Mouse (Mus musculus) intestine, embryonic 14.5 days (tissue): Measurements from ENCODE around the gene Gm11032. TPM values are rescaled to one million over a fixed set of nuclear protein-coding genes. Genes with fewer than 3 reads are reported as not detected.

Experiments used
- ATAC-seq: fragments of 200-750 bp; cut with Nextera tagmentation; replicated peaks from 2 replicates; pipeline ENCODE4 v1.8.0; 2017; ENCODE audit warnings: low read depth, moderate number of reproducible peaks, moderate TSS enrichment, moderate library complexity; ENCODE audit not compliant: low FRiP score, low TSS enrichment
- DNase-seq: peaks from one replicate; pipeline ENCODE4 v3.0.0-alpha.2; 2018; ENCODE audit warnings: low spot score
- H3K27ac ChIP-seq: fragments of 300-500 bp; sonication (generic); 2 replicates; pipeline ENCODE4 v1.5.1; 2014; ENCODE audit warnings: low read depth, mild to moderate bottlenecking, control low read depth
- H3K27me3 ChIP-seq: fragments of 300-500 bp; sonication (generic); replicated peaks from 2 replicates; pipeline ENCODE4 v1.6.1; 2014; ENCODE audit warnings: low read length, control low read depth; ENCODE audit not compliant: control insufficient read depth, insufficient read depth
- H3K36me3 ChIP-seq: fragments of 300-500 bp; sonication (generic); 2 replicates; pipeline ENCODE4 v1.6.1; 2014; ENCODE audit warnings: low read length, control low read depth; ENCODE audit not compliant: control insufficient read depth, insufficient read depth
- H3K4me1 ChIP-seq: fragments of 300-500 bp; sonication (generic); replicated peaks from 2 replicates; pipeline ENCODE4 v1.6.1; 2014; ENCODE audit warnings: low read length, control low read depth, mixed read lengths; ENCODE audit not compliant: control insufficient read depth, insufficient read depth
- H3K4me2 ChIP-seq: fragments of 300-500 bp; sonication (generic); 2 replicates; pipeline ENCODE4 v1.6.1; 2014; ENCODE audit warnings: low read length
- H3K4me3 ChIP-seq: fragments of 300-500 bp; sonication (generic); 2 replicates; pipeline ENCODE4 v1.5.1; 2014; ENCODE audit warnings: low read depth, low read length, control low read depth, mixed read lengths
- H3K9ac ChIP-seq: fragments of 300-500 bp; sonication (generic); 2 replicates; pipeline ENCODE4 v1.6.1; 2014; ENCODE audit warnings: mild to moderate bottlenecking, low read length
- H3K9me3 ChIP-seq: fragments of 300-500 bp; sonication (generic); 2 replicates; pipeline ENCODE4 v1.6.1; 2016; ENCODE audit warnings: low read length, control low read depth; ENCODE audit not compliant: control insufficient read depth
- WGBS: fragments of 180-500 bp; shearing (Covaris S2); extraction: QIAGEN DNeasy Blood & Tissue Kit; methylation state at CpG from one replicate; pipeline ENCODE4 v1.1.7; 2014; 5-methylcytosine and 5-hydroxymethylcytosine counted together
- polyA plus RNA-seq: library from polyadenylated mRNA; unstranded; fragments of >200 nt; fragmentation: Nextera tagmentation; extraction: Ambion mirVana; gene quantifications from 2 replicates; pipeline ENCODE4 v1.2.1, GENCODE M21; 2014

Gm11032 gene
- polyA plus RNA-seq, 1 experiment from 2014 or later: not detected

- no peaks in the 10 kb centered on the region for H3K4me1 ChIP-seq
These were observed 8.0 kb upstream of the Gm11032 start for GRCm38 (mm10) chr11:4611904-4612303.

GRCm38 (mm10) chr11:4620501-4621108 is 738 bp downstream of the Gm11032 start:
- WGBS: 50% methylated on average over 13 of the region's 13 CpGs
- no peaks in the 10 kb centered on the region for H3K4me1 ChIP-seq

More at GRCm38 (mm10) chr11:4611904-4612303, 8.0 kb upstream of the Gm11032 start:
- H3K27ac ChIP-seq: no peak overlapping the region
- ATAC-seq: no peak
- no peaks in the 10 kb centered on the region for H3K9me3 ChIP-seq
- WGBS: 62% methylated on average over 2 of the region's 2 CpGs
- H3K4me2 ChIP-seq: no peak overlapping the region
- H3K27me3 ChIP-seq: no peaks in the 10 kb centered on the region
- H3K9ac ChIP-seq: no peak overlapping the region
- H3K4me3 ChIP-seq: no peak overlapping the region
- H3K36me3 ChIP-seq: no peaks in the 10 kb centered on the region
- no peak for DNase-seq

GRCm38 (mm10) chr11:4621866-4622265 is 2.0 kb downstream of the Gm11032 start:
- H3K9me3 ChIP-seq: no peaks in the 10 kb centered on the region
- H3K36me3 ChIP-seq: no peaks in the 10 kb centered on the region
- no peak overlapping the region for H3K4me3 ChIP-seq
- 64% methylated on average over 4 of the region's 4 CpGs for WGBS
- DNase-seq: no peak
- ATAC-seq: no peak
- no peak overlapping the region for H3K9ac ChIP-seq
- H3K27ac ChIP-seq: no peak overlapping the region
- H3K27me3 ChIP-seq: no peaks in the 10 kb centered on the region
- H3K4me2 ChIP-seq: no peak overlapping the region
- no peaks in the 10 kb centered on the region for H3K4me1 ChIP-seq

More at GRCm38 (mm10) chr11:4620501-4621108, 738 bp downstream of the Gm11032 start:
- ATAC-seq: no peak
- Histone ChIP-seq H3K36me3 (no peaks in the 10 kb centered on the region), H3K27me3 (no peaks in the 10 kb centered on the region), H3K4me3 (no peak overlapping the region), H3K27ac (no peak overlapping the region), H3K4me2 (no peak overlapping the region), H3K9ac (no peak overlapping the region), H3K9me3 (no peaks in the 10 kb centered on the region)
- no peak for DNase-seq

- H3K9ac ChIP-seq: no peak overlapping the region
- H3K27me3 ChIP-seq: no peaks in the 10 kb centered on the region
- H3K9me3 ChIP-seq: no peaks in the 10 kb centered on the region
- DNase-seq (no peak), ATAC-seq (no peak)
- H3K4me2 ChIP-seq: no peak overlapping the region
- 72% methylated on average over 7 of the region's 7 CpGs for WGBS
- H3K4me1 ChIP-seq: no peaks in the 10 kb centered on the region
- no peak overlapping the region for H3K27ac ChIP-seq
- no peak overlapping the region for H3K4me3 ChIP-seq
- no peaks in the 10 kb centered on the region for H3K36me3 ChIP-seq
These were observed 2.6 kb downstream of the Gm11032 start for GRCm38 (mm10) chr11:4622442-4622986.

- Histone ChIP-seq H3K9me3 (no peaks in the 10 kb centered on the region), H3K36me3 (no peaks in the 10 kb centered on the region), H3K4me3 (no peak overlapping the region), H3K4me1 (no peaks in the 10 kb centered on the region), H3K27ac (no peak overlapping the region), H3K27me3 (no peaks in the 10 kb centered on the region), H3K4me2 (no peak overlapping the region), H3K9ac (no peak overlapping the region)
- no peak for DNase-seq
- 54% methylated on average over 5 of the region's 5 CpGs for WGBS
- ATAC-seq: no peak
These were observed 3.1 kb downstream of the Gm11032 start for GRCm38 (mm10) chr11:4622997-4623396.

- Histone ChIP-seq H3K4me3 (no peak overlapping the region), H3K4me2 (no peak overlapping the region), H3K27ac (no peak overlapping the region), H3K9me3 (no peaks in the 10 kb centered on the region), H3K27me3 (no peaks in the 10 kb centered on the region), H3K4me1 (peaks cover 9% of the 10 kb centered on the region), H3K36me3 (no peaks in the 10 kb centered on the region), H3K9ac (no peak overlapping the region)
- DNase-seq: no peak
- no peak for ATAC-seq
- 73% methylated on average over 7 of the region's 7 CpGs for WGBS
These were observed 6.1 kb downstream of the Gm11032 start for GRCm38 (mm10) chr11:4625931-4626330.

GRCm38 (mm10) chr11:4627636-4628035 is 7.8 kb downstream of the Gm11032 start:
- Histone ChIP-seq H3K27ac (no peak overlapping the region), H3K4me1 (peaks cover 9% of the 10 kb centered on the region), H3K36me3 (no peaks in the 10 kb centered on the region), H3K4me3 (no peak overlapping the region), H3K27me3 (no peaks in the 10 kb centered on the region), H3K9me3 (no peaks in the 10 kb centered on the region), H3K4me2 (no peak overlapping the region), H3K9ac (no peak overlapping the region)
- no peak for ATAC-seq
- no peak for DNase-seq
- 77% methylated on average over 7 of the region's 7 CpGs for WGBS

- WGBS: 9% methylated on average over 8 of the region's 8 CpGs
- DNase-seq (peak; percentile 54), ATAC-seq (no peak)
- Histone ChIP-seq H3K4me3 (no peak overlapping the region), H3K27ac (peak overlapping the region; percentile 43; the same call in 1 of the 2 replicates), H3K9me3 (no peaks in the 10 kb centered on the region), H3K9ac (no peak overlapping the region), H3K27me3 (no peaks in the 10 kb centered on the region), H3K36me3 (no peaks in the 10 kb centered on the region), H3K4me2 (no peak overlapping the region), H3K4me1 (peaks cover 9% of the 10 kb centered on the region)
These were observed 10.0 kb downstream of the Gm11032 start for GRCm38 (mm10) chr11:4629861-4630280.

- Histone ChIP-seq H3K27ac (no peak overlapping the region), H3K4me1 (peaks cover 12% of the 10 kb centered on the region), H3K4me3 (no peak overlapping the region), H3K9ac (no peak overlapping the region), H3K27me3 (no peaks in the 10 kb centered on the region), H3K9me3 (no peaks in the 10 kb centered on the region), H3K4me2 (no peak overlapping the region), H3K36me3 (no peaks in the 10 kb centered on the region)
- WGBS: 61% methylated on average over 2 of the region's 2 CpGs
- no peak for DNase-seq
- no peak for ATAC-seq
These were observed 13.6 kb downstream of the Gm11032 start for GRCm38 (mm10) chr11:4633420-4633819.
